Mouse (Mus musculus) activated CD4-positive, CD25-positive, alpha-beta regulatory T cell, adult 4 months (primary cell): ENCODE measurements around the gene Arsk. TPM values are rescaled to one million over a fixed set of nuclear protein-coding genes. Genes with fewer than 3 reads are reported as not detected.

ENCODE experiments used
- ATAC-seq: one replicate; pipeline ENCODE4 v1.8.0; 2017
- polyA plus RNA-seq, 2 experiments: library from polyadenylated mRNA; unstranded; fragments of 100-300 nt; shearing (Covaris generic); gene quantifications; one replicate each; pipeline ENCODE4 v1.2.1; 2017

The Arsk gene
- polyA plus RNA-seq, 2 experiments from 2014 or later: 4.7 to 10.0 TPM

- ATAC-seq: no peak
Observed at GRCm38 (mm10) chr13:76021782-76022181, 76.7 kb downstream of the Arsk start.

- peak; percentile 24 for ATAC-seq
Observed at GRCm38 (mm10) chr13:76018844-76019400, 79.5 kb downstream of the Arsk start.

- peak; percentile 93 for ATAC-seq
Observed at GRCm38 (mm10) chr13:76017974-76018843, 80.3 kb downstream of the Arsk start, which contains the start of gene Rfesd. TSS of gene Rfesd (minus strand) at chr13:76018719.

GRCm38 (mm10) chr13:76017465-76017864 lies 81.0 kb downstream of the Arsk start:
- no peak for ATAC-seq

- ATAC-seq: no peak
Observed at GRCm38 (mm10) chr13:76014511-76014910, 83.9 kb downstream of the Arsk start.

Other genes with a start within 250 kb of the Arsk start
- not detected for gene Rhobtb3, start 154.7 kb downstream of the Arsk start, polyA plus RNA-seq
- gene Spata9, start 131.5 kb downstream of the Arsk start, polyA plus RNA-seq: under 1 TPM in 1 of 2 experiments, not detected in 1; 0.48 TPM
- 10 to 100 TPM; 35.9 to 38.4 TPM for gene Rfesd, start 79.9 kb downstream of the Arsk start, polyA plus RNA-seq
- not detected for gene Gpr150, start 41.7 kb downstream of the Arsk start, polyA plus RNA-seq
- 10 to 100 TPM; 16.8 to 17.8 TPM for gene Ttc37, start 74 bp upstream of the Arsk start, polyA plus RNA-seq
- gene Fam81b, start 206.4 kb upstream of the Arsk start, polyA plus RNA-seq: not detected